Mouse (Mus musculus): ENCODE data around the gene Zfp219.
A peak's percentile ranks its signal among the peaks of the same experiment; 100 is the strongest.

The Zfp219 gene

DNA sequence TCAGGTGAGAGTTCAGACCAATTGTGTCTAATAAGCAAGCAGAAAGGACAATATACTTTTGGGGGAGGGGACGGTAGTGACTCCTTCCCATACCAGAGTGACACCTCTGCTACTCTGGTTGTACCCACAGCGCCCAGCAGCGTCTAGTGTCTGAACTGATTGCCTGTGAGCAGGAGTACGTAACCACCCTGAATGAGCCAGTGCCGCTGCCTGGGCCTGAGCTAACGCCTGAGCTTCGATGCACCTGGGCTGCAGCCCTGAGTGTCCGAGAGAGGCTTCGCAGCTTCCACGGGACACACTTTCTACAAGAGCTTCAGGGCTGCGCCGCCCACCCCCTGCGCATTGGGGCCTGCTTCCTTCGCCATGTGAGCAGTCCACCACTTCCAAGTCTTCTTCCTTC lies 23.1 kb downstream of the Zfp219 start:
- DNase-seq (ENCODE audit: low spot score): no peak

DNA sequence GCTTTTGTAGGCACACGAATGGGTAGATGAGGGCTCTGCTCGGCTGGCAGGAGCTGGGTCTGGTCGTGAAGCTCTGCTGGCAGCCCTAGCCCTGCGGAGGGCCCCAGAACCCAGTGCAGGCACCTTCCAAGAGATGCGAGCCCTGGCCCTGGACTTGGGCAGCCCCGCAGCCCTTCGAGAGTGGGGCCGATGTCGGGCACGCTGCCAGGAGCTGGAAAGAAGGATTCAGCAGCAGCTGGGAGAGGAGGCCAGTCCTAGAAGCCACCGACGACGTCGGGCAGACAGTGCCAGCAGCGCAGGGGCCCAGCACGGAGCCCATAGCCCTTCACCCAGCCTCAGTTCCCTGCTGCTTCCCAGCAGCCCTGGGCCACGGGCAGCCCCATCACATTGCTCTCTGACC lies 23.7 kb downstream of the Zfp219 start:
- DNase-seq (ENCODE audit: low spot score): no peak

DNA sequence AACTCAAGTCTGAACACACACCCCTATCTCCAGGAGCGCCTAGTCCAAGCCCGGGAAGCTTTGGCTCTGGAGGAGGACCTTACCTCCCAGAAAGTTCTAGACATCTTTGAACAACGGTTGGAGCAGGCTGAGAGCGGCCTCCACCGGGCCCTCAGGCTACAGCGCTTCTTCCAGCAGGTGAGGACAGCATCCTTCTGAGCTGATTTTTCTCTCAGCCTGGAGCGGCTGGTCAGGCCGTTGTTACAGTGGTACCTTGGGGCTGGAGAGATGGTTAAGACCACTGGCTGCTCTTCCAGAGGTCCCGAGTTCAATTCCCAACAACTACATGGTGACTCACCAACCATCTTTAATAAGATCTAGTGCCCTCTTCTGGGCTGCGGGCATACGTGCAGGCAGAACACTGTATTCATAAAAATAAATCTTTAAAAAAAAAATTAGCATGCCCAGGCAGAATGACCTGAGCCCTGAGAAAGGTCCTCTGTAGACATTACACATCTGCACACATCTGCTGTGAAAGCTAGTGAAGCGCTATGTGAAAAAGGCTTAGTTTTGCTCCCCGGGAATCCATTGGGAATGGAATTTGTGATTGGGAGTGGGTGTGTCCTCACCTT lies 24.2 kb downstream of the Zfp219 start:
- DNase-seq (ENCODE audit: low spot score): no peak

DNA sequence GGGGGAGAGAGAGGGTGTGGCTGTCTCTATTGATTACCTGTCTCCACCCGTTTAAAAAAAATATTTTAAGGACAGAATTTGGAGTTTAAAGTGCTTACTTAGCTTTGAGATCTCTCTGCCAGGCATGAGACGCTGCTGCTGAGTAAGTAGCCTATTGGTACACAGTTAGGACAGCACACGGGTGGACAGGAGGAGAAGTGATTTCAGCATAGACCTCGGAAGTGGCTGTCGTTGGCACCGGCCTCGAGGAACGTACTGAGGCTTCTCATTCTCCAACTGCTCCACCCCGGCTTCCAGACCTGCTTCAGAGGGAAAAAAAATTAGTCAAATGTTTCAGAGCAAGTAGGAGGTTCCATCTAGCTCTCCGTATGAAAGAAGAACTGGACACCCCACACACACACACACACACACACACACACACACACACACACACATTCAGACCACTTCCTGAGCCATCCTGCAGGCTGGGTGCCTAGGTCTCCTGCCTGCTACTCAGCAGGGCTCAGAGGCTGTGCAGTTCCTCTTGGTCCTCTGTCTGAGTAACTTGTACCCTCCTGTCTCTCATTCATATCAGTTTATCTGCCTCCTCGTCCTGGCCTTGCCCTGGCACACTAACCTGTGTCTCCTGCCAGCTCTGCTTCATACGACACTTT lies 25.2 kb downstream of the Zfp219 start:
- DNase-seq (ENCODE audit: low spot score): no peak

DNA sequence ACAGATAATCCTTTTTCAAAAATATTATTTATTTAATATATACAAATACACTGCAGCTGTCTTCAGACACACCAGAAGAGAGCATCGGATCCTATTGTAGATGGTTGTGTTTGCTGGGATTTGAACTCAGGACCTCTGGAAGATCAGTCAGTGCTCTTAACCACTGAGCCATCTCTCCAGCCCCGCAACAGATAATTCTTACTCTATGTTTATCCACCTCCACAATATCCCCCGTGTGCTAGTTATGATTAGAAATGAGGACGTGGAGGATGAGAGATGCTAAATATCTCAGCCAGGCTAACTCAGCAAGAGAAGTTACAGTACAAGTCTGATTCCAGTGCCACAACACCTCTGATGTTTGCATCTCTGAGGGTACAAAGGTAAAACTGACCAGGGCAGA lies 26.1 kb downstream of the Zfp219 start:
- no peak for DNase-seq (ENCODE audit: low spot score)

DNA sequence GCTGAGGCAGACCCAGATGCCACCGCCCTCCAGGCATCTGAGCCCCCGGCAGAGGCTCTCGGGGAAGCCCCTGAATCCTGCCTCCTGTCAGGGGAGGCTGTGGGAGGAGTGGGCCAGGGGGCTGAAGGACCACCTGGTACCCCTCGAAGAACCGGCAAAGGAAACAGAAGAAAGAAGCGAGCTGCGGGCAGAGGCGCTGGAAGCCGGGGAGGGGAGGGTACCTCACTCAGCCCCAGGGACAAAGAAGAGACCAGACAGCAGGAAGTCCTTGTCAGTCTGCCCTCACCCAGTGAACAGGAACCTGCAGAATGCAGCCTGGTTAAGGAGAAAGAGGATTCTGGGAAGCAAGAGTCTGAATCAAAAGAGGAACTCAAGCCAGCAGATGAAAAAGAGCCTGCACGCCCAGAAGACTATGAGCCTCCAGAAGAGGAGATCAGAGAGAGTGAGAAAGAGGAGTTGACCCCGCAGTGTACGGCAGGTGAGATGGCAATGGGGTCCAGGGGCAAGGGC lies 31.0 kb downstream of the Zfp219 start:
- DNase-seq (ENCODE audit: low spot score): no peak

DNA sequence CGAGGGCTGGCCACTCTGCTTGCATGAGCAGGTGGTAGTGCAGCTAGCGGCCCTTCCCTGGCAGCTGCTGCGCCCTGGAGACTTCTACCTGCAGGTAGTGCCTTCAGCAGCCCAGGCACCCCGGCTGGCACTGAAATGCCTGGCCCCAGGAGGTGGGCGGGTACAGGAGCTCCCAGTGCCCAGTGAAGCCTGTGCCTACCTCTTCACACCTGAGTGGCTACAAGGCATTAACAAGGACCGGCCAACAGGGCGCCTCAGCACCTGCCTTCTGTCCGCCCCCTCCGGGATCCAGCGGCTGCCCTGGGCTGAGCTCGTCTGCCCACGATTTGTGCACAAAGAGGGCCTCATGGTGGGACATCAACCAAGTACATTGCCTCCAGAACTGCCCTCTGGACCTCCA lies 31.8 kb downstream of the Zfp219 start:
- DNase-seq (ENCODE audit: low spot score): no peak

DNA sequence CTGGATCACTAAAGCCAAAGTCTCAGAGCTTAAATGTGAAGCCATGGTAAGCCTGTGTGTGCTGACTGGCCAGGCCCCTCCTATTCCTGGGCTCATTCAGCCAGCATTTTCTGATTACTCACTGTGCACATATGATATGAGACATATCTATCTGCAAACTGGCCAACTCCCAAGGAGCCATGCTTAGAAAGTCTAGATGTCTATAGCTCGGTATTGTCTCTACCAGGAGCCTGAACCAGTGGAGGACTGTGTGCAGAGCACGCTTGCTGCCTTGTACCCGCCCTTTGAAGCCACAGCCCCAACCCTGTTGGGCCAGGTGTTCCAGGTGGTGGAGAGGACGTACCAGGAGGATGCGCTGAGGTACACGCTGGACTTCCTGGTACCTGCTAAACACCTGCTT lies 33.4 kb downstream of the Zfp219 start:
- no peak for DNase-seq (ENCODE audit: low spot score)

DNA sequence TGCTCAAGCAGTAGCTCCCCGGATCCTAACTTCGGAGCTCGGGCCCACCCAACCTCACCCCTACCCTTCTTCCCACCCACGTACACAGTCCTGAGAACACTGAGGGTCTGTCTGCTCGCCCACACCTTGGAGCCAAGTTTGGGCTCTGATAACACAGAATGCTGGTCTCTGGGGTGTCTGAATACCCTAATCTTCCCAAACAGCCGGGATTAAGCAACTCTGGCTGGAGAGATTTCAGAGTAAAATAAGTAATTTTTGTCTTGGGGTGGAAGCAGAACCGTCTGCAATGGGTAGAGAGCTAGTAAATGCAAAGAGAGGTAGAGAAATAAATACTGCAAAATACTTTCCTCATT lies 34.4 kb downstream of the Zfp219 start:
- DNase-seq (ENCODE audit: low spot score): no peak

DNA sequence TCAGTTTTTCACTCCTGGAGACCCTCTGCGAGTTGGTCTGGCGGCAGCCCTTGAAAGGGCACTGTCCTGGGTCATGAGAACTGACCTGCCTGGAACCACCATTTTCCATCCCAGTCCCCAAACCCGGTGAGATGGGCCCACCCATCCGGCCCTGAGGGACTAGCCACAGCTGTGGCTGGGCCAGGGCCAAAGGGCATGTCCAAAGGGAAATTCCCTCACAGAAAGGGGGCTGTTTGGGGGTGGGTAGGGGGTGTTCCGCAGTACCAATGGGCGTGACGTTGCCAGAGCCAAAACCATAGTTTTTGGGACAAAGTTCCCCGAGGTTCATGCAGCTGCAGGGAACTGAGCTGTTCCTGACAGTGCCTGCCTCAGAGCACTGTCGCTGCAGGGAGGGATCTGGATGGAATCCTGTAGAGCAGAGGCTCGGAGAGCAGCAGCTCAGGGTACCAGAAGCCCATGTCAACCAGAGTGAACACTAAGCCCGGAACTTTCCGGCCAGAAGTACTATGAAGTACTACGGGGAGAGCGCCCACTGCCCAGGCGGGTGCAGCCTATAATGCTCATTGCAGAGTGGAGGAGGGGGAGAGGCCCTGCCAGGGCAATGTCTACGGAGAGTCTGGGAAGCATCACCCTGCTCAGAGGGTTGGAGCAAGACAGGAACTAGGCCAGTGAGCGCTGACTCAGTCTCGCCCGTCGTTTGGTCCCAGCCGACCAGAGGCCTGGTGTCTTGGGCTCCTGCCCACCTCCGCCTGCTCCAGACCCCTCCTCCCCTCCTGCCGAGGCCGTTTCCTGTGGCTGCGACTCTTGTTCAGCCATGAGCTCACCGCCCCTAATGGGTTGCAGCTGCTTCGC lies 35.0 kb downstream of the Zfp219 start:
- DNase-seq (ENCODE audit: low spot score): no peak

DNA sequence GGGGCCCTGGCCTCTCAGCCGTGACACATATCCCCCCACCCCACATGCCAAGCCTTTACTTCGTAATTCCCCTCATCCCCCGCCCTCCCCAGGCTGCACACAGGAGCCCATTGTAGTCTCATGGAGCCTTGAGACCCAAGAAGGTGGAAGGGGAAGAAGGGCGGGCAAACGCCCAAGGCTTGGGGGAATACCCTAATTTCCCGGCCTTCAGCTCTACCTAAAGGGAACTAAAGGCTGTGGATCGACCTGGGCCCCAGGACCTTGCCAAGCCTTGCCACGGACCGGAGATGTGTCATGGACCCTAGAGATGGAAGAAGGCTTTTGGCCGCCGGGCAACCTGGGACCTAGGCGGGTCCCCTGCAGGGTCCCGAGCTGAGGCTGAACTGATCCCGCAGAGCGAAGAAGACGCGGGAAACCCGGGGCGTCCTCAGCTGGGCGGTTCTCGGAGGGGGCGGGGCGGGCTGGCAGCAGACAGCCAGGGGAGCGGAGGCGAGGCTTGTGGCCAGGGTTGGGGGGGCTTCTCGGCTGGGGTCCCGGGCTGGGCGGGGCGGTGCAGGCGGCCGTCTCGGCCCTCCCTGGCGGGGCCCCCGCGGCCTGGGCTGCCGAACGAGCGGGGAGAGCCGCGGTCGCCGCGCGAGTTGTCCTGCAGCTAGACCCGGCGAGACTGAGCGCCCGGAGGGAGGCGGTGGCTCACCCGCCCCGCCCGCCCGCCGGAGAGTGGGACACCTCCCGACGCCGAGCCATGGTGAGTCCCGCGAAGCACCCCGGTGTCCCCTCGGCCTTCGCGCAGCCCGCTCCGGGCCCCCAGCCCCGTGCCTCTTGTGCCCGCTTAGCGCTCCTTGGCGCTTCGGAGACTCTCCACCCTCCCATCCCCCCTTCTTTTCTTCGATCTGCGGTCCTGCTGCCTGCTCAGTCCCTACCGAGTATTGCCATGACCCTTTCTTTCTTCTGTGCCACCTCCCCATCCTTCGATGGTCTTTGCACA lies 36.0 kb downstream of the Zfp219 start, which contains the start of gene Arhgef40:
TSS of gene Arhgef40 (plus strand) at position 473 of the 985 bp plus-strand sequence.
- peak; percentile 28 for DNase-seq (ENCODE audit: low spot score)

DNA sequence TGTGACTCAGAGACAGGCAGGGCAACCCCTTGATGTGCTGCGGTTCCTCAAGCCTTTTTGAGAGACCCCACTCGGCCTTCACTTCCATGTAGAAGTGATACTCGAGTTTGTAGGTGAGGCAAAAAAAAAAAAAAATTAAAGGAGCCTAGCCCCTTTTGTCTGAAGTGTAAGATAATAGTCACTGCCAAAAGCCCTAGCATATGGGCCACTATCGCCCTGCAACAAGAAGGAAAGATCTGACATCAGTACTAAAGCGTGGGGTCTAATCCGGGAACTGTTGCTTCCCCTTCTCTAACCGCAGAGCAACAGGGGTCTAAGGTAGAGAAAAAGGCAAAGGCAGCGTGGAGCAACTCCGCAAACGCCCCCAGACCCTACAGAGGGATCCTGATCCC lies 36.7 kb downstream of the Zfp219 start:
- DNase-seq (ENCODE audit: low spot score): no peak

DNA sequence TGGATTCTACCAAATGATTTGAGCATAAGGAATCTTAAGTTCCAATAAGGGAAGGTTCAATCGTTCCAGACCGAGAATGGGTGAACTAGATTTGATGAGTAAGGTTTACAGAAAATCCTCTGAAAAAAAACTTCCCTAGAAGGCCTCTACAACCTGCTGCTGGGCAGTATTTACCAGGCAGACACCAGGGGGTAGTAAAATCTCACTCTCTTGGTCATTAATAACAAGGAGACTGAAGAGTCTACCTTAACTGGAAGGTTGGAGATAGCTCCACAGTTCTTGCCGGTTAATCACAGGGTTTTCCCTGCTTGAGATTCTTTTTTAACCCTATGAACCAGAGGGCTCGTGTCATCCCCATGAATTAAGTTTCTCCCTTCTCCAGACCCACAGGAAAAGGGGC lies 37.3 kb downstream of the Zfp219 start:
- no peak for DNase-seq (ENCODE audit: low spot score)

DNA sequence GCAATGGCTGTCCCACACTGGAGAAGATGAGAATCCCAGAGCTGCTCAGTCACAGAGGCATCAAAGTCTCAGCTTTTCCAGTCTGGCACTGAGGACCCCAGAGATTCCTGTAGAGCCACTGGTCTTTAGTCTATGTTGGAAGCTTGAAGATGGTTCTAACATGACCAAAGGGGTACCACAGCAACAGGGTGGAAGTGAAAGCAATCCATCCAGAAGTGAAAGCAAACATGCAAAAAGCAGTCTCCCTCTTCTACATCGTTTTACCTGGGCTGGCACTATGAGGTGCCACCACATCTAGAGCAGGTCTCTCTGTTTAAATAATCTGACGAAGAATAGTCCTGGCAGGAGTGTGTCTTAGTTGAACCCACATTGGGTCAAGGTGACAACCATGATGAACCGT lies 41.3 kb downstream of the Zfp219 start:
- DNase-seq (ENCODE audit: low spot score): no peak

DNA sequence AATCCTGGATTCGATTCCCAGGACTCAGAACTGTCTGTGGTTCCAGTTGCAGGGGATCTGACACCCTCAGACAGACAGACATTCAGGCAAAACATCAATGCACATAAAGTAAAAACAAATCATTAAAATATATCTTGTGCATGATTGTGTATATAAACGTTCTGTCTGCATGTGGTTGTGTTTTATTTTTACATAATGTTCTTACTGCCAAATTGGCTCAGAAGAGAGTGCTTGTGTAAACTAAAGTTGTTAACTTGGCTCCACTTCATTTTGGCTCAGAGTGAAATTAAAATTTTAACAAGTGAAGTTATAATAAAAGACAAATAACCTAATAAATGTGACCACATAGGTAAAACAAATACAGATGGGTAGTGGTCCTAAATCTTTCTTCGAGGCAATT lies 53.1 kb downstream of the Zfp219 start:
- DNase-seq (ENCODE audit: low spot score): no peak

DNA sequence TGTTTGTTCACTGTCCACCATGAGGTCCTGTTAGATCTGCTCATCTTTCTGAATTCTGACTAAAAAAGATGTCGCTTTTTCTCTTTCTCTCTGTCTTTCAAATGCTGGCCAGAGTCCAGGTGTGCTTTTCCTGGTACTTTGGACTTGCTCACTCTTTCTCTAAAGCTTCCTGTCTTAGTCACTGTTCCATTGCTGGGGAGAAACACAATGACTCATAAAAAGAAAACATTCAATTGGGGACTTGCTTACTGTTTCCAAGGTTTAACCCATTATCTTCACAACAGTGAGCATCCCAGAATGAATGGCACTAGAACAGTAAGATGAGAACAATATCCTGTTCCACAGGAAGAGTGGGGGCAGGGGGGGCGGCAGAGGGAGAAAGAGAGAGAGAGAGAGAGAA lies 60.2 kb downstream of the Zfp219 start:
- no peak for DNase-seq (ENCODE audit: low spot score)

All from T-cell, adult 2 months (primary cell).